Mouse (Mus musculus): ENCODE results near the gene Psg28. TPM values are rescaled to one million over a fixed set of nuclear protein-coding genes. Genes with fewer than 3 reads are reported as not detected.
"Not testable (repeated sequence)": the region's sequence is repeated elsewhere in the genome, so short reads cannot be mapped to it uniquely, and the experiment has no call there.

Gene Psg28
- total RNA-seq (2021): not detected
- long read RNA-seq, experiment 1: 0 reads
- long read RNA-seq, experiment 2: 0 reads

DNA sequence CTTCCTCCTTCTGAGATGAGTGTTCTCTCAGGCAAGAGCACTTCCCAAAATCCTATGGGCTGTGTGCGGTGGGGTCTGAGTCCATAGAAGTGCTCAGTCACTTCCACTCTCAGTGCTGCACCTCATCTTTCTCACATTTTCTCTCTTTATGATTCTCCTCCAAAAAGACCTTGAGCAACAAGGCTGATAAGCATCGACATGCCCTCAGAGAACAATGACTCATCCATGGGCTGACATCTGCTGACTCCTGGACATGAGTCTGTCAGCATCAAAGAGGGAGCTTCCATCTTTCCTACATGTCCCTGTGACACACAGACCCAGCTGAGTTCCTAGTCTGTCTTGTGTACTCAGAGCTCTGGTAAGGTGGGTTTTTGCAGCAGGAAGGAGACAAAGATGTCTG is at the start of gene Psg28:
TSS of gene Psg28 (minus strand) at position 101 of the 400 bp plus-strand sequence.
- DNase-seq (ENCODE audit: low spot score in 2 of 2): not testable (repeated sequence)

DNA sequence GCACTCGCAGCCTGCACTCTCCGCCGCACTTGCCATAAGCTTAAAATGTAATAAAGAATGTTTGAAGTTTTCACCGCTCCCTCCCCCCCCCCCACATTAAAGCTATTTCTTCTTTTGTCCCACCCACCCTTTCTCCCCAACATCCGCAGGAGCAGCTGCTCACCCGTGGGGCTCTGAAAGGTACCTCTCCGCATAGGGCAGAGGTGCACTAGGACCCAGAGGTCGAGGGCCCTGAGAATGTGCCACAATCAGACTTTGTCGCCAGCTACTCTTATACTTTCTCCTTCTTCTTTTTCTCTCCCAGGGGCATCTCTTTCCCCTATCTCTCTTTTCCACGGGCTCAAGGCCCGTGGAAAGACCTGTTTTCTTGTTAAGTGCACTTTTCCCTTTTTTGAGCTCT is 28.4 kb downstream of the Psg28 start:
- DNase-seq (ENCODE audit: low spot score in 2 of 2): no peak

DNA sequence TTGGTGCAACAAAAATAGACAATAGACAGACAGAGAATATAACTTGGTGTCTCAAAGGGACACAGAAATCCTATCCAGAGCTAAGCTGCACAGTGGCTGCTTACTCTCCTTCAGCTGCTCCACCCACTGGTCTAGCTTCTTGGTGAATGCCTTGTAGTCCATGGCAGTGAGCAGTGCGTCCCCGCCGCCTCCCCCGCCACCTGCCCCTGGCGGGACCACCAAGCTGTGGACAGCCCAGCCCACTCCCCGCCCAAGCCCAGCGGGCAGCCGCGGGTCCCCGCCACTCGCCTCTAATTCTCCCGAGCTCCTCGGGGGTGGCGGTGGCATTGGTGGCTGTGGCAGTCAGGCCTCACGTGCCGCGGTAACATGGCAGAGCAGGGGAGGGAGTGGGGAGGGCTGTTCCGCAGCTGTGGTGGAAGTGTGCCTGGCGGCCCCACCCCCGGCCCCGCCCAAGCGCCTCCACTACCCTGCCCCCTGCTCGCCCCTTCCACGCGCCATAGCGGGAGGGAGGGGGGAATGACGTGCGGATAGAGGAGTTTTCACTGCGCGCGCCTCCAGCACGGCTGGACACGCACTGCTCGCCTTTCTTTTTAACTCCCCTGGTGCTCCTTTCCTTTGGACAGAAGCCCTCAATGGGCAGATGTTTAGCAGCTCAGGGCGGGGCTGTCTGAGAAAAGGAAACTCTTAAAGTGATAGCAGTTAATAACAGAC is 29.2 kb downstream of the Psg28 start:
- DNase-seq (ENCODE audit: low spot score in 2 of 2): no peak

- not testable (repeated sequence) for DNase-seq (ENCODE audit: low spot score in 2 of 2)
Observed at GRCm38 (mm10) chr7:18391483-18391882, 40.4 kb downstream of the Psg28 start.

DNA sequence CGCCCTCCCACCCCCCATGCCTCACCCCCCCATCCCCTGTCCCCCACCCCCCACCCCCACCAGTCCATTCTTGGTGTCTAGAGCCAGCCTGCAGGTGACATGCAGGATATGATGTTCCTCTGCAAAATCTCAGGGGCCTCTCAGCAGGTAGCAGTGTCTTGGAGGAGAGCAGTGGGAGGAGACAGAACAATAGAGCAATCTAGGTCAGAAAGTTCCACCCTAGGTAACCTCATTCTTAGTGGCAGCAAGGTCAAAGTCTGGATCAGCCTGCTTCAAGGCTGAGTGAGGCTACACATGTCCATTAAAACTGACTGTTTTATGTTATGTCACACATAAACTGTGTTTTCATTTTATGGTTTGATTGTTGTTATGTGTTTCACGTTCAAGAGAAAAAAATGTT is 53.5 kb downstream of the Psg28 start:
- no peak for DNase-seq (ENCODE audit: low spot score in 2 of 2)

Small RNA genes within 50 kb of the gene (microRNA-seq; reads per million reads assigned to microRNA genes)
- 0 reads per million in 2 experiments for gene Gm24715

Other genes with a start within 250 kb of the Psg28 start
- not detected for gene Mill1, start 186.7 kb downstream of the Psg28 start, total RNA-seq (2021)
- gene Psg18, start 77.0 kb downstream of the Psg28 start, total RNA-seq (2021): not detected
- not detected for gene Psg26, start 52.1 kb upstream of the Psg28 start, total RNA-seq (2021)
- gene Psg25, start 100.2 kb upstream of the Psg28 start, total RNA-seq (2021): not detected
- not detected for gene Psg27, start 135.3 kb upstream of the Psg28 start, total RNA-seq (2021)
- gene Psg23, start 184.5 kb upstream of the Psg28 start, total RNA-seq (2021): not detected
- not detected for gene Psg21, start 224.7 kb upstream of the Psg28 start, total RNA-seq (2021)